Mouse (Mus musculus): Measurements from ENCODE around the gene Dgkg.

DNA sequence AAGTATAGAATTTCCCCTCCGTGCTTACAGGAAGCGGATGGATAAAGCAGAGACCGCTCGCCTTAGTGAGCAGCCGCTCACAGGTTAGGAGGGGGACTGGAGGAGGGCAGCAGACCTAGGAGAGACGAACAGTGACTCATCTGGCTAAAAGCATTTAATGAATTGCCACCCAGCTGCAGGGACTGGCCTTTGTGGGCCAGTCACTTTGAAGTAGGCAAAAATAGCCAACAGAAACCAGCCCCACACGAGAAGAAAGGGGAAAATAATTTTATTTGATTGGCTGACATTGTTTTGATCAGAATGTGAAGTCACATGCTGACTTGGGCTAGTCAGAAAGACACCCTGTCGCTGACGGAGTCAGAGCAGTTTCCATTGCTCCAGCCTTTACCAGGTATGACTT is 15.4 kb downstream of the Dgkg start:
- TF ChIP-seq CTCF (IDR thresholded peaks at IDR 0.05; ENCODE audit: insufficient read depth, low read depth, low read length), result no peak
- TF ChIP-seq POLR2A (IDR thresholded peaks at IDR 0.05; ENCODE audit: insufficient read depth, low read depth, low read length), result no peak

Data from olfactory bulb, adult 2 months (tissue).